Mouse (Mus musculus) cerebellum, adult 11 months (tissue): ENCODE measurements at regions not wholly inside any gene's neighbourhood (a gene's known extent, or its start where the extent isn't known, plus 50 kb on each side); places are given as distances from the start of the nearest gene placed in this dataset.

Experiments
- DNase-seq: peaks from one replicate; pipeline ENCODE4 v3.0.0; 2022

DNA sequence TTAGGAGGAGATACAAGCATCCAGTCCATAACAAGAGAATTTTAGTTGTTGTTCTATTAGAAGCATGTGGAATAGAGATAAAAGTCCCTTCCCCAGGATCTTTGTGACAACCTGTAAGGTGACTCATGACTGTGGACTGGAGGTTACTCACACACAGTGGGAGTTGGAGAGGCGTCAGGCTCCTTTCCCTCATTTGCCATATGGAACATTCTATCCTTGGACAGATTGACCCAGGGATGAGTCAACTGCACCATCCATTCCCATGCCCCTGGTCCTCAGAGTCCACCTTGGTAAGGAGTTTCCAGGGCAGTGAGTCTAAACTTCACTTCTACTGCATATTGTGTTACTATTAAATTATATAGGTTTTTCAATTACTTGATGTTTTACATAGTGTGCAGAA lies 444.9 kb upstream of the Mon1b start:
- peak; percentile 35 for DNase-seq

DNA sequence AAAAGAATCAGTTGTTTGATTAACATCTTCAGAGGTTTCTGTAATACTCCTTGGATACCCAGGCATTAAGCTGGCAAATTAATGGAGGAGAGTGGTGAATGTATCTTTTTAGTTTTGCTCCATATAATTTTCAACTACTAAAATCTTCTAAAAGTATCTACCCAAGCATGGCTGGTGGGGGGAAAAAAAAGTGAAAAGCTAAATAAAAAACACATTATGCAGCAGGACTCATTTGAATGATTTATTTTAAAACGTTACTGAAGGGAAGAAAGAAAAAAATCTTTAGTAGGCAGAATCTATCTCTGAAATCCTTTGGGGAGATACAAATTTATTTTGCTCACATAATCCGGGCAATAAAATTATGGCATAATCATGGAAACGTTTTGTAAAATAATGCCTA lies 443.9 kb upstream of the Mon1b start:
- DNase-seq, result no peak
